Mouse (Mus musculus): Measurements from ENCODE around the gene Wipf3.

DNA sequence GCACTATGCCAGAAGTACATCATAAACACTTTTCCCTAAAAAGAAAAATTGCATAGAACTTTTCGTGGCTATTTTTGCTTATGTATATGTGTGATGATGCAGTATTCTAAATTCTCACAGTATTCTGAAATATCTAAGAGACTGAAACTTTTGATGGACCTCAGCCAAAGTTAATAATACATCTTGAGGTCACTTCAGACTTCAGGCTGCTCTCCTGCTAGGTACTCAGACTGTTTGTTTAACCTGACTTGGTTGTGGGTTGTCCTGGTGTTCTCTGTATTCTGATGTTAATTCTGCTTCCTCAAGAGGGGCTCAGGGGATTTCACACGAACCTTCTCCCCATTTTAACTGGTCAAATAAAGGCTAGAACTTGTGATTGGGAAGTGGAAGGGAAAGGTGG is 24.5 kb upstream of the Wipf3 start:
- no peak for TF ChIP-seq CTCF (conservative IDR thresholded peaks at IDR 0.05; ENCODE audit: insufficient read depth, insufficient read length, low read depth, low read length)
- TF ChIP-seq POLR2A (IDR thresholded peaks at IDR 0.05; ENCODE audit: low read depth, low read length), result no peak
